Comparison of ENCODE assay signal across 8 mouse cellular contexts in the genomic region with DNA sequence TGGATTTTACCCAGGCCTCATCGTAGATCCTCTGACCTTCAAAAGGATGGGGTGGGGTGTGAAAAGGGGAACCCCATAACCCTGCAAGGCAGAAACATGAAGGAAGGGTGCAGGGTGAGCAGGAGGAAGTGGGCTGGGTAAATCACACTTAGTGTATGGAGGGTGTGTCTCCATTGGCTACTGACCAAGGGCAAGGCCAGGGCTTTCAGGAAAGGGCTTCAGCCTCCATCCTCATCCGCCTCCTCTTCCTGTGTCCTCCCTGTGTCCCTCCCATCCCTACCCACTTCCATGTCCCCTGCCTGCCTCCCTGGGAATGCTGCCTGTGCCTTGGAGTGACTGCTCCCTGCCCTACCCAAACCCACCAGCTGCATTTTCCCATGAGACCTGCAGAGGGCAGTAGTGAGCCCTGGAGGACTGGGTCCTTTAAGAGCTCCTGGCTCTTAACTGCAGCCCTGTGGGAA. TPM values are rescaled to one million over a fixed set of nuclear protein-coding genes. Genes with fewer than 3 reads are reported as not detected.
A peak's percentile ranks its signal among the peaks of the same experiment; 100 is the strongest.
DNase-seq lines count a peak whose midpoint lies in the region; ATAC-seq lines count a peak whose summit lies in the region.

No protein-coding gene starts in this region.

- peak; percentile 60 for DNase-seq in urinary bladder, postnatal 14 days (ENCODE audit: low spot score)
- DNase-seq in urinary bladder, postnatal 10 days (ENCODE audit: low spot score) = no peak
- DNase-seq in cerebellum, adult 9-11 months = peak; percentile 75
- DNase-seq in gastrocnemius, postnatal 36 days = peak; percentile 35 to 40
- DNase-seq in monocyte, adult 2 months (ENCODE audit: low read depth in 1 of 2, low spot score in 2 of 2) = peak; percentile 47 to 72

- H3K9ac ChIP-seq in intestine, embryonic 15.5 days = no peak overlapping the region
- no peak overlapping the region for H3K9ac ChIP-seq in liver, embryonic 12.5 days
- no peak overlapping the region for H3K9ac ChIP-seq in stomach, embryonic 15.5 days

- intact Hi-C loops in gastrocnemius, postnatal 36 days (cut with DNase I) = loop anchor here (5.0 kb wide), 2 partner anchors 56 to 156 kb away; no protein-coding TSS in a partner anchor

- H3K36me3 ChIP-seq in intestine, embryonic 15.5 days = peaks cover 59% of the 10 kb centered on the region
- peaks cover 78% of the 10 kb centered on the region for H3K36me3 ChIP-seq in liver, embryonic 12.5 days
- peaks cover 80% of the 10 kb centered on the region for H3K36me3 ChIP-seq in stomach, embryonic 15.5 days

- WGBS in intestine, embryonic 15.5 days = 89% methylated on average over 2 of the region's 2 CpGs
- WGBS in liver, embryonic 12.5 days (ENCODE audit: insufficient replicate concordance) = 57% methylated on average over 2 of the region's 2 CpGs
- WGBS in stomach, embryonic 15.5 days = 71% methylated on average over 2 of the region's 2 CpGs

- no peaks in the 10 kb centered on the region for H3K27me3 ChIP-seq in intestine, embryonic 15.5 days (replicated peaks)
- no peaks in the 10 kb centered on the region for H3K27me3 ChIP-seq in liver, embryonic 12.5 days (replicated peaks)
- H3K27me3 ChIP-seq in stomach, embryonic 15.5 days (replicated peaks) = no peaks in the 10 kb centered on the region

- peaks cover 5% of the 10 kb centered on the region; the same call in 1 of the 2 replicates for H3K4me1 ChIP-seq in intestine, embryonic 15.5 days (replicated peaks)
- H3K4me1 ChIP-seq in liver, embryonic 12.5 days = no peaks in the 10 kb centered on the region
- 0 out of 2 replicates have a peak, but pooled peaks cover 3% of the 10 kb centered on the region for H3K4me1 ChIP-seq in stomach, embryonic 15.5 days

- no peak overlapping the region for H3K4me2 ChIP-seq in intestine, embryonic 15.5 days (replicated peaks)
- H3K4me2 ChIP-seq in liver, embryonic 12.5 days = no peak overlapping the region
- no peak overlapping the region for H3K4me2 ChIP-seq in stomach, embryonic 15.5 days

- no peak overlapping the region for H3K27ac ChIP-seq in intestine, embryonic 15.5 days
- H3K27ac ChIP-seq in liver, embryonic 12.5 days = no peak overlapping the region
- no peak overlapping the region for H3K27ac ChIP-seq in stomach, embryonic 15.5 days

- H3K4me3 ChIP-seq in intestine, embryonic 15.5 days (replicated peaks) = no peak overlapping the region
- H3K4me3 ChIP-seq in liver, embryonic 12.5 days = no peak overlapping the region
- H3K4me3 ChIP-seq in stomach, embryonic 15.5 days (replicated peaks) = no peak overlapping the region

- peak; percentile 51; the same call in 1 of the 2 replicates for ATAC-seq in intestine, embryonic 15.5 days
- peak; percentile 23; the same call in 1 of the 2 replicates for ATAC-seq in liver, embryonic 12.5 days
- ATAC-seq in stomach, embryonic 15.5 days (ENCODE audit: insufficient read depth, low FRiP score, low read depth) = 0 out of 2 replicates have a peak, but pooled peaks have one; percentile 27

- H3K9me3 ChIP-seq in intestine, embryonic 15.5 days = no peaks in the 10 kb centered on the region
- no peaks in the 10 kb centered on the region for H3K9me3 ChIP-seq in liver, embryonic 12.5 days (replicated peaks)
- no peaks in the 10 kb centered on the region for H3K9me3 ChIP-seq in stomach, embryonic 15.5 days

RNA-seq across cellular contexts. Expression of gene Ppif, which starts 47.8 kb away (rescaled TPM):
- 10 to 100 TPM; 31.8 to 36.5 TPM for total RNA-seq in gastrocnemius, postnatal 36 days (2021)
- polyA plus RNA-seq in intestine, embryonic 15.5 days (2015; fragmentation: Nextera tagmentation; extraction: Ambion mirVana) = 89.9 and 90.5 TPM in 2 replicates
- polyA plus RNA-seq in liver, embryonic 12.5 days (2016; fragmentation: Nextera tagmentation; extraction: Ambion mirVana) = 46.8 and 48.4 TPM in 2 replicates
- polyA plus RNA-seq in stomach, embryonic 15.5 days (2015; fragmentation: Nextera tagmentation; extraction: Ambion mirVana) = 47.7 and 48.5 TPM in 2 replicates
